Mouse (Mus musculus): ENCODE data around the gene Cplx1.

Gene Cplx1

DNA sequence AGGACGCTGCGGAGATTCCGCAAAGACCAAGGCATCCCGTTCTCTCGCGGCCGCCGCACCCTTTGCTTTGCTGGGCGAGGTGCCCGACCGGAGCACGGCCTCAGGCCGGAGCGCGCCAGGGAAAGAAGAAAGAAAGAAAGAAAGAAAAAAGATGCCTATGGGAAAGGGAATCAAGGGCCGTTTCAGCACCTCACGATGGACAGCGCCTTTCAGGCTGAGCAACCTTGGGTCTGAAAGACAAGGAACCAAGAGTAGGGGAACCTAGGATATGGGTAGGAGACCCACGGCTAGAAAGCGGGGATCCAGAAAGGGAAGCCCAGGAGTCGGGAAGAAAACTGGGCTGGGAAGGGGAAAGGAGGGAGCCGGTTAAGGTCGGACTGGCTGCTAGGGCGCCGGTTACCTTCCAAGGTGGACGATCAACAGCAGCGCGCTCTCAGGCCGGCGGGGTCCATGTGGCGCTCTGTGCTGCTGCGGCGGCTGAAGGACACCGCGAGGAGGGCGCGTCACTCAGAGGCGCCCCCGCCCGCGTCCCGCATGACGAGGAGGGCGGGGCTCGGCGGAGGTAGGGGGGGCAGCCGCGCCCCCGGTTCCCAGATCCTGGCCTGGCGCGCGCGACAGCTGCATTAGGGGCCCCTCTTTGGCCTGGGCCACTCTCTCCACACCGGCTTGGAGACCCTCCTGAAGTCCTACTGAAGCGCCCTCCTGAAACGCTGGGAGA, at the start of gene Cplx1:
Cplx1 (minus strand) TSS at position 536 of the 718 bp plus-strand sequence.
- in situ Hi-C loops (cut with MboI, MseI), result no loop called here

GRCm38 (mm10) chr5:108581361-108581891, 31.6 kb upstream of the Cplx1 start:
- in situ Hi-C loops (cut with MboI, MseI), result no loop called here

GRCm38 (mm10) chr5:108573054-108573453, 23.2 kb upstream of the Cplx1 start:
- in situ Hi-C loops (cut with MboI, MseI), result no loop called here

- in situ Hi-C loops (cut with MboI, MseI), result no loop called here
Measured at GRCm38 (mm10) chr5:108570991-108571390, 21.2 kb upstream of the Cplx1 start.

DNA sequence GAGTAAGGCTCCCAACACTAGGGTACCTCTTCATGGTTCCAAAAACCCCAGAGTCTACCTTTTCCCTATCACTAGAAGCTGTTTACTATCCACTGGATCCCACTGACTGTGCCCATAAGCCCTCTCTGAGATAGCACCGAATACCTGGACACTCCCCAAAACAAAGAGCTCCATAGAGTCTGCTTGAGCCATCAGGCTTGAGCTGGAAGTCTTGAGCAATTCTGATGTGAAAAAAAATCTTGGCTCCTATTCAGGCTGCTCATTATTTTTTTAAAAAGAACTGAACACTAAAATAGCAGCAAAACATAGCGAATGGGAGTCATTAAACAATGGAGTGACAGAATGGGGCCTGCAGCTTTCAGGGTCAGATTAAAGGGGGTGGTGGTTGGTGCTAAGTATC, 17.3 kb upstream of the Cplx1 start:
- in situ Hi-C loops (cut with MboI, MseI), result no loop called here

DNA sequence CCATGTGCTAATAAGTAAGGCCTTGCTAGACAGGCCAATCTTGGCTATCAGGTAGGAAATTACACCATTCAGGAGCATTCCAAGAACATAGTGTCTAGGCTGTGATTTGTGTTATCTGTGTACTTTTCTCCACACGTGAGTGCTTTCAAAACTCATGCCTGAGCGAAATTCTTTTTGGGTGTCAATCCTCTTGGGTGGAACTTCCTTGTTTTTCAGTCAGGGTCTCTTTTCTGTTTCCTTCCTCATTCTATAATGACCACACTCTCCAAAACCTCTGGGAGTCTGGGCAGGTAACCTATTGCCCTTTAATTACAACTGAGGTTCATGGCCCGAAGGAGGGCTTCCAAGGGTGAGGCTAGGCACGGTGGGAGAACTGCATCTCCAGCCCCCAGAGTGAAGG, 16.7 kb upstream of the Cplx1 start:
- in situ Hi-C loops (cut with MboI, MseI), result no loop called here

DNA sequence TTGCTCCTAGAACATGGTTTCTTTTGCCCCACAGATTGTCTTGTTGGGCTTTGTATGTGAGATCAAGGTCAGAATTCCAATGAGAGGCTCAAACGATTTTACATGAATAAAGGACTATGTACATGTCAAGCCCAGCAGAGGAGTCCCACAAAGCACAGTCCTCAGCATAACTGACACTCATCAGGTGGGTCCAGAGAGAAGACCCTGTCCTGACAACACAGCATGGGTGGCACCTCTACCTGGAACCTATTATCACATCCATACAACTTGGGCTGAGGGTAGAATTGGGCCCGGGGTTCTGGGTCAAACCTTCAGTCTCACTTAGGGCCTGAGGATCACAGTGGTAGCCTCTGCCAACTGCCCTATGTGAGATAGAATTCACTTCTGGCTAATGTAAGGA, 15.6 kb upstream of the Cplx1 start:
- in situ Hi-C loops (cut with MboI, MseI), result no loop called here

DNA sequence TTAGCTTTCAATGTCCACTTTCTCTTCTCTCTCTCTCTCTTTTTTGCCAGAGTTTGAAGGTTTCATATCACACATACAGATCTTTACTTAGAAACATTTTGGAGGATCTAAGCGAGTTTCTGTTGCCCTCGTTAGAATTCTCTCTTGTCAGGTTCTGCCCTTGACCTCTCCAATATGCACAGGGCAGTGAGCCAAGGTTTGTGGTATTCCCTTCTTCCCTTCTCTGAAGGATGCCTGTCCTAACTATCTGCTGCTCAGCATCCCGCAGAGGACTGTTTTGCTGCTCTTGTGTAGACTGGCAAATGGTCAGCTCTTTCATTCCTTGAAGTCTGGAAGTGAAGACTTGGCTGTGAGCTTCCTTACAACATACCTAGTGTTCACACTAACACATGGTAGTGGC, 14.5 kb upstream of the Cplx1 start:
- in situ Hi-C loops (cut with MboI, MseI), result no loop called here

- in situ Hi-C loops (cut with MboI, MseI), result no loop called here
Measured at GRCm38 (mm10) chr5:108562483-108562882, 12.7 kb upstream of the Cplx1 start.

DNA sequence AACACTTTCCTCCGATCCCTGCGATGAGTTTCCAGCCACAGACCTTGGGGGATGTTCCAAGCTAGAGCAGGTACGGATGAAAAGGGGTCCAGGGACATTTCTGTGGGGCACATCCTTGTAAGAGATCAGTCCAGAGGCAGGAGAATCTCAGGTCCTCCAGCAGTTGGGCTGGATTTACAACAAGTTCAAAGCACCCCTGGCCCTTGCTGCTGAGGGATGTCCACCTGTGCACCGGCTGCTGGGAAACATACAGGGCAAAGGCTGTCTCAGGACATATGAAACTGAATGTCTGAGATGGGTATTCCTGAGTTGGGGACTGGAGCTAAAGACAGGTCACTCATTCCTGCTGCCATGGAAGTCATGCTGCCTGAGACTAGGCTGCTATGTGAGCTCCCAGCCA, 7.2 kb upstream of the Cplx1 start:
- in situ Hi-C loops (cut with MboI, MseI), result no loop called here

DNA sequence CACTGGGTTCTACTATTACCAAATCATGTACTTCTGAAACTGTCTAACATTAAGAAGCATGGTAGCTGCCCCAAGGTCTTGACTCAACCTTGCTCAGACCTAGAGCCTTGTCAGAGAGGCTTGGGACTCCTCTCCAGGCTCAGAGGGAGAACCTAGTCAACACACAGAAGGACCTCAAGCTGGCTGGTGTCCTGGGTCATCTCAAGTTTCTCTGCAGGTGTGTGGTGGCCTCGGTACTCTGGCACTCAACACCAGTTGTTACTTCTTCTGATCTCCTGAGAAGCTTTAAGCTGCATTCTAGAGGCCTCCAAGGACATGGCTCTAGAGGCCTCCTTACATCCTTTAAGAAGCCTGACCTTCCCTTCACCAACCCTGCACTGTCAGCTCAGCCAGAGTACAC, 4.2 kb upstream of the Cplx1 start:
- in situ Hi-C loops (cut with MboI, MseI), result no loop called here

GRCm38 (mm10) chr5:108550207-108550594, 377 bp upstream of the Cplx1 start:
- in situ Hi-C loops (cut with MboI, MseI), result no loop called here

- in situ Hi-C loops (cut with MboI, MseI), result no loop called here
Measured at GRCm38 (mm10) chr5:108549137-108549488, 711 bp downstream of the Cplx1 start.

- in situ Hi-C loops (cut with MboI, MseI), result no loop called here
Measured at GRCm38 (mm10) chr5:108547636-108548035, 2.2 kb downstream of the Cplx1 start.

DNA sequence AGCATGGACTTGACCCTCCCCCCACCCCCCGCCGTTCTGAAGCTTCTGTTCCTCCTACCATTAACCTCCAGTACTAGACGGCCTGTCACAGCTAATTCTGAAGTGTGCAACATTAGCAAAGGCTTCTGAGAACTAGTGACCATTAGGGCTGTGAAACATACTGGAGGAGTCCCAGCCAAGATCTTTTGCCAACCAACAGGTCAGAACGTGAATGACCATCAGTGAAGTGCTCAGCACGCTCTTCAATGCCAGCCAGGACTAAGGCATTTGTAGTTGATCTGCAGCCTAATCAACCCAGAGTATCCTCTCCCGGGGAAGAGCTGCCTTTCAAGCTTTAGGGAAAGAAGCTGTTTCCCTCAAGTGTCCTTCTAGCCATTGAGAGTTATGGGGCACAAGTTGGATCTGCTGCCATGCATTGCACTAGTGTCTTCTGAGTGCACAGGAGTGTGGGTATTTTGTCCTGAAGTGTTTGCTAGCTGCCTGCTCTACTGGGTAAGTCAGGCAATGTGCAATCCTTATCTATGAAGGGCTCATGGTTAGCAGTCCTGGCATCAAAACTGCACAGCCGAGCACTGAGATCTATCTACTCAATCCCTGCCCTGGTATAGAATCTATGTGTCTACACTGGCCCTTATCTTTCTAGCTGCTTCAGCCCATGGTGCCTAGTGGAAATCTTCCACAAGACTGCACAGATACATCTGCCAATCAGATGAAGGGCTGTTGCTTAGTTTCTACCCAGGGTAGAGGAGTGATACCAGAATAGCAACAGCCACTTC, 6.1 kb downstream of the Cplx1 start:
- in situ Hi-C loops (cut with MboI, MseI), result no loop called here

DNA sequence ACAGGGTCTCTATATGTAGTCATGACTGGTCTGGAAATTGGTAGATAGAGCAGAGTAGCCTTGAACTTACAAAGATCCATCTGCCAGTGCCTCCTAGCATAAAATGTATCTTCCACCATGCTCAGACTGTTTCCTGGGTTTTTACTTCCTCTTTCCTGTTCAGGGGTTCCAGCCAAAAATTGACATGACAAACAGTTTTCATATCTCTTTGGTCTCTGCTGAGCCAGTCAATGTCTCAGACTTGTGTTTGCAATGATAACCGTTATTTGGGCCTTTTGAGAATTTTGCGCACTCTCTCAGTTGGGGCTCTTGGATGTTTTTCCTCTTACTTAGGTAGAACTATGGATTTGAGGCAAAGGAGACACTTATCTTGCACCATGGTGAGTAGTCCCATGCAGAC, 15.6 kb downstream of the Cplx1 start:
- in situ Hi-C loops (cut with MboI, MseI), result no loop called here

GRCm38 (mm10) chr5:108522597-108522996, 27.2 kb downstream of the Cplx1 start:
- in situ Hi-C loops (cut with MboI, MseI), result no loop called here

DNA sequence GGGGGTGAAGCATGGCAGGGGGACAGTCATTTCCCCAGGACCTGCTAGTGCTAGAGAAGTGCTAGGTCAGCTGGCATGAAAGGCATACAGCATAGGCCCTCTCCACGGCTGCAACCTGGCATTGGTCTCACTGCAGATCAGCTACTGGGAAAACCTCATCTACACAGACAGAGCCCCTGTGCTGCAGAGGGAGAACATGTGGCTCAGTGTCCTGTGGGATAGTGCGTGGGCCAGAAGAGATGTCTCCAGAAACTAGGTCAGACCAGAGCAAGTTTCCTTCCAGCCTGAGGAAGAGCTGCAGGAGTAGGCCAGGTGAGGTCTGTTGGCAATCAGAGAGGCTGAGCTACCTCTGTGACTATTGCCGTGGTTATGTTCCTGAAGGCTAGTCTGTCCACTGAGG, 27.9 kb downstream of the Cplx1 start:
- in situ Hi-C loops (cut with MboI, MseI), result no loop called here

DNA sequence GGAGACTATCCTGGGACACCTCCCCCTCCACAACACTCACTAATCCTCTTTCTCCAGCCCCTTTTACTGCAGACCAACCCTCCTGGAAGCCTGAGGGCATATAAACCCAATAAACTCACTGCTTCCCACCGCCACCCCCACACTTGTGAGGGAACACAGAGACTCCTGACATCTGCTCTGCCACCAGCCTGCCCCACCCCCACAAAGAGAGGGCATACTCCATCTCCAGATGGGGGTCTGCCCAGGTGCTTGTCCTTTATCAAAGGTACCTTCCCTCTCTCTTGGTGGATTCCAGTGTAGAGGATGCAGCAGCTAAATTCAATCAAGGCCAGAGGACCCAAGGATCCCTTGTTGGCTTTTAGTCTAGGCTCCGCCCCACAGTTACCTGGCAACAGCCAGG, 28.8 kb downstream of the Cplx1 start:
- in situ Hi-C loops (cut with MboI, MseI), result no loop called here

GRCm38 (mm10) chr5:108520153-108520552, 29.7 kb downstream of the Cplx1 start:
- in situ Hi-C loops (cut with MboI, MseI), result no loop called here

DNA sequence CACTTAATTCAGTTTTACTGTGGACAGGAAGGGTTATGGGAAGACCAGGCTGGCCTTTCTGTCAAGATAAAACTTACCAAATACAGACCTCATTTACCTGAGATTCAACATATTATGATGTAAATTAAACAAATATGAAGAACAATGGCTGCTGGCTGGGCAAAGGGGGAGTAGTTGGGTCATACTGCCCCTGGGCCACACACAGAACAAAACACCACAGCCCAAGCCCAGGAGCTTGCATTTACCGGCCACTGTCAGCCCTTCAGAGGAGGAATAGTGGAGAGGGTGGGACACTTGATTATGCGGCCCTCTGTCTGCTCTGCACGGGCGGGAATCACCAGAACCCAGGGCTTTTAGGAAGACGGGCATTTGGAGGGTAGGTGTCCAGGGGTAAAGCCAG, 30.9 kb downstream of the Cplx1 start:
- in situ Hi-C loops (cut with MboI, MseI), result no loop called here

DNA sequence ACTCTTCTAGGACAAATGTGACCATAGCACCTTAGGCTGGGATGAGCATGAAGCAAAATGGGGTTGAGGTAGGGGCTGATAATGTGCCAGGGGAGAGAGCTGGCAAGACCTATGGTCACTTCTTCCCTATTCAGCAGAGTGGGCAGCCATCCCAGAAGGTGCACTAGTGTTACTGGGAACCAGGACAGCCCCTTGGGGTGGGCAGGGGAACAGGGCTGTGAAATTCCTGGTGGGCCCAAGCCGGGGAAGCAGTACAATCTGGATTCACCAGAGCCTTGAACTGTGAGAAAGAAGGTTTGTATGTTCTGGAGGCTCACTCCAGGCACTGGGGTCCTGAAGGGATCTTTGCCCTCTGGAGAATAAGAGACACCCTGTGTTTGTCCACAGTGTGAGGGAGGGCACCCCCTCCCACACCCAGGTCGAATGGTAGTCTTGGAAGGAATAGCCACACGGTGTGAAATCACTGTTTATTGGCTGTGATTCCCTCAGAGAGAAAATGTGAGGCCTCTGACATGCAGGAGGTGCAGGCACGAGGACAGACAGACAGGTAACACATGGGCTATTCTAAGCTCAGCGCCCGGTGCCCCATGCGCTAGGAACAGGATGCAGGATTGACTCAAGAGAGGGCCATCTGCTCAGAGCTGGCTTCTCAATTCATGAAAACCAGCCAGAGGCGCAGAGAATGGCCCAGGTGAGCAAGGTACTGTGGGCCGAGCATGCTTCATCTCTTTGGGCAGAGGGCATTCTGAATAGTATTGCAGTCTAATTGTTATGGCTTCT, 31.5 kb downstream of the Cplx1 start:
- in situ Hi-C loops (cut with MboI, MseI), result no loop called here

Measured in T-helper 1 cell (primary cell).